Mouse (Mus musculus): ENCODE data around the gene Pxk. TPM values are rescaled to one million over a fixed set of nuclear protein-coding genes. Genes with fewer than 3 reads are reported as not detected.

The Pxk gene
- 30.9 and 31.9 TPM in 2 replicates for polyA plus RNA-seq (2015; fragmentation: Nextera tagmentation; extraction: Ambion mirVana)

DNA sequence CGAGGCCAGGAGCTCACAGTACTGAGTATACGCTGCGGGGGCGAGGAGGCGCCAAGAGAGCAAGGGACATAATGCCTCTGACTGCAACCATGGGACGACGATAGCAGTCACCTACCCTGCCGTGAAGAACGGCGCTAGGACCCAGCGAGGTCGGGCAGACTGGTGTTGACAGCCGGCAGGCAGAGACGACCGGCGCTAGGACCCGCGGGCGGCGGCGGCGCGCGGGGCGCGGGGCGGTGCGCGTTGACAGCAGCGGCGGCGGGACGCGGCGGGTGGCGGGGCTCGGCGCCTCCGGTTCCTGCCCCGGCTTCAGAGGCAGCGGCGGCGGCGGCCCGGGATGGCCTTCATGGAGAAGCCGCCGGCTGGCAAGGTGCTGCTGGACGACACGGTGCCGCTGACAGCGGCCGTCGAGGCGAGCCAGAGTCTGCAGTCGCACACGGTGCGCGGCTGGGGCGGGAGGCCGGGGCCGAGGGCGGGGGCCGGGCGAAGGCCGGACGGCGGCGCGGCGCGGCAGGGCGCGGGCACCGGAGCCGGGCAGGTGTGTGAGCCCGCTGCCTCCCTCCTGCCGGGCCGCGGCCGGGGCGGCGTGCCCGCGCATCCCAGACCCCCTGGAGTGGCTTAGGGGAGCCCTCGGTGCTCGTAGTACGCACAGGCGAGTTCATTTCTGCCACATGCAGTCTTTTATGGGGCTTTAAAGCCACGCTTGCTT lies at the start of gene Pxk:
Gene Pxk (plus strand): TSS at position 234 of the 709 bp plus-strand sequence.
- DNase-seq (ENCODE audit: low spot score) = peak; percentile 91

DNA sequence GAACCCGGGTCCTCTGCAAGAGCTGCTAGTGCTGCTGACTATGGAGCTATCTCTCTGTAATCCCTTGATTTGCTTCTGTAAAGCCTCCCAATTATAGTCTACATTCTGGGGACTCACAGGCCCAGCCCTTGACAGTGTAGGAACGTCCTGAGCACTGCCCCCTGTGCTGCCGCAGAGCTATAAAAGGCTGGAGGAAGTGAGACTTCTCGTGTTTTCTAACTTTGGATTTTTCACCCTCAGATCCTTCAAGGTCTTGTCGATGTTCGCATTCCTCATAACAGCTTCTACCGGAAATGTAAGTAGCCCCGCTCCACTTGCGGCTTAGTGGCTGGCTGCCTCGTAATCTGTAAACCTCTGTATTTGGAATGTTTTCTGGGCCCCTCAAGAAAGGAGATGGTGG lies 48.7 kb upstream of the Pxk start:
- no peak for DNase-seq (ENCODE audit: low spot score)

DNA sequence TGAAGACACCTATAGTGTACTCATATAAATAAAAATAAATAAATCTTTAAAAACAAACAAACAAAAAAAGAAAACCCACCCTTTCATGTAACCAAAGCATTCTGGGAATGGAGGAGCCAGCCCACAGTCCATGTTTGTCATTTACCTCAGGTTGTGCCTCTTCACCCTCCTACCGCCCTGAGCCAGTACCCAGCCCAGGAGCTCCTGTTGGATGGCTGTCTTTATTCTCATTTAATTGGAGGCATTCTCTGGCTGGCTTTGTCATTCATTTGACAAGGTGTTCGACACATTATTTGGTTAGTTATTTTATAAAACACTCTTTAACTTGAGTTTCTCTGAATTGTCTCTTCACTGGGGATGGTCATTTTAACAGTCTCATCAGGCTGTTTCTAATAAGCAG lies 46.1 kb upstream of the Pxk start:
- DNase-seq (ENCODE audit: low spot score) = no peak

DNA sequence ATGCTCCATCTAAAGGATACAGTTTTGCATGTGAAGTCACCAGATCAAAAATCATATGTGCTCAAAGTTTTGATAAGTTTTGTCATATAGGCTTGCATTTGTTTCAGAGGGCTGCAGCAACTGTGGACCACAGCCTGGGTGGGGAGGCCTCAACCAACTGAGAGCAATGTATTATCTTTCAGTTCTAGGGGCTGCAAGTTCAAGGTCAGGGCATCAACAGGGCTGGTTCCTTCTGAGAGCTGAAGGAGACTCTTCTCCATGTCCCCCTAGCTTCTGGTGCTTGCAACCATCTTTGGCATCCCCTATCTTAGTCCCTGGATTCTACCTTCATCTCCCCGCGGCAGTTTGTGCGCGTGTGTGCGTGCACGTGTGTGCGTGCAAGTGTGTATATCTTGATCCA lies 45.4 kb upstream of the Pxk start:
- DNase-seq (ENCODE audit: low spot score) = no peak

DNA sequence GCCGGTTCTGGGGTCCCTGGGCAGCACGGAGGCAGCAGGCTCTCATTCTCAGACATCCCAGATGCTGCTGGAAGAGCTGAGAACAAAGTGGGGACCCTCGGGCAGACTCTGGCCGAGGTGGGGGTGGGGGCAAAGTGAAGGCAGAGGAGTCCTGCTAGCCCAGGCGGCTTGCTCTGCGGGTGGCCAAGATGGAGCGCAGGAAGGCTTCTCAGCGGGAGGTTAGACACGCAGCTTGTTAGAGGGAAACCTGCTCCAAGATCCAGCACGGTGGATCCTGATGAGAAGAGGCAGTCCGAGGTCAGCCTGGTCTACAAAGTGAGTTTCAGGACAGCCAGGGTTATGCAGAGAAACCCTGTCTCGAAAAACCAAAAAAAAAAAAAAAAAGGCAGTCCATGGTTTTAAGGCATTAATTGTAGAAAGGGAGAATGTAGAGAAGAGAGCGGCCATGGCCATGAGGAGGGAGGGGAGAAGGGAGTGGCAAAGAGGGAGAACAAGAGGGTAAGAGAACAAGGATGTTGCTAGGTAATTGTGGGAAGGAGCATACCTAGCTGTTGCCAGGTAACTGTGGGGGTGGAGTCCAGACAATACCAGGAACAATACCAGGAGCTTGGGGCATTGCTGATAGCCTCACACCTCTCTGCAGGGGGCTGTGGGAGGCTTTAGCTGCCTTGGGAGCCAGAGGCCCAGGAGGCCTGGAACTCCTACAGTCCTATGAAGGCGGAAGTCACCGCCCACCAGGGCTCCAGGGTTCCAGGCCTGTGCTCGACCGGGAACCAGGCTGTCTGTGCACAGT lies 43.5 kb upstream of the Pxk start:
- no peak for DNase-seq (ENCODE audit: low spot score)

DNA sequence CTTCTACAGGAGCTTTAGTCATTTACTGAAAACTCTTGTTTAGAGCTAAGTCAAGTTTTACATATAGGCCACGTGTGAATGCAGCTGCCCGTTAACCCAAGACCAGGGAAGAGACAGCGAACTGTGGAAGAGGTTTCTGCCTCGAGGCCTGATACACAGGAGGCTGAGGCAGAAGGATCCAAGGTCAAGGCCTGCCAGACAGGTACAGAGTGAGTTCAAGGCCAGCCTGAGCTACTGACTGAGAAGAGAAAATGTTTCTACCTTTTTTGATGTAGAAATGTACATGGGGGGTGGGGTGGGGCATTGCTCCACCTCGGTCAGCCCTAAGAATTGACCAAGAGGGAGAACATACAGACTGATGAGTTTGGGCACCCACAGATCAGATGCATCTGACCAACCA lies 41.9 kb upstream of the Pxk start:
- DNase-seq (ENCODE audit: low spot score) = no peak

DNA sequence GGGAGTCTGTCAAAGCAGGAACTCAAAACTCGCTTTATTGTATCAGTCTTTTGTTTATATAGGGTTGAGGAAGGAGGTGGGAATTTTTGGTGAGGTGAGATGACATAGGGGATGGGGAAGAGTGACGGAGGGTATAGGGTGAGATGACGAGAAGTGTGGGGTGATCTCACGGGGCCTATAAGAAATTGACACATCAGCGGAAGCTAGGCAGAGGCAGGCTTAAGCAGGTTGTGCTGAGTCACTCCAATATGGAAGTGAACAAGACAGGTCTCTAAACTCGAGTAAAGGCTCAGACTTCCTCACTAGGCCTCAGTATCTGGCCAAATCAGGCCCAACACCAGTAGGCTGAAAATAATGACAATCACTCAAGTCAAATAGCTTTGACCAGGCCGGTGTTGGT lies 38.1 kb upstream of the Pxk start:
- DNase-seq (ENCODE audit: low spot score) = no peak

DNA sequence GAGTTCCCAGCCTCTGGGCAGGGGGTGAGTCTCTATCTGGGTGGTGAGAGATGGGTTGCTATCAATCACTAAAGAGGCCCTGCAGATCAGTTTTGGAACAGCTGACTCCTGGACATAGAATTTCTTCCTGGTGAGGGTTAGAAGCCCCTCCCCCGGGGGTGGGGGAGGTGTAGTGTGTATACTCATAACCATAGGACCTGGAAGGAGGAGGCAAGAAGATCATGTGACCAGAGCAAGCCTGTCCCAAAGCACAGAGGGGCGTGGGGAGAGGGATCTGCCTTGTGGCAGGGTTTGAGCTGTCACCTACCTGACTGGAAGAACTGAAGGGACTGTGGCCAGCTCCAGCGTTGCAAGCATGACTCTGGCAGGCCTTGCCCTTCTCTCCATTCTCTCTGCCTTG lies 35.9 kb upstream of the Pxk start:
- no peak for DNase-seq (ENCODE audit: low spot score)

DNA sequence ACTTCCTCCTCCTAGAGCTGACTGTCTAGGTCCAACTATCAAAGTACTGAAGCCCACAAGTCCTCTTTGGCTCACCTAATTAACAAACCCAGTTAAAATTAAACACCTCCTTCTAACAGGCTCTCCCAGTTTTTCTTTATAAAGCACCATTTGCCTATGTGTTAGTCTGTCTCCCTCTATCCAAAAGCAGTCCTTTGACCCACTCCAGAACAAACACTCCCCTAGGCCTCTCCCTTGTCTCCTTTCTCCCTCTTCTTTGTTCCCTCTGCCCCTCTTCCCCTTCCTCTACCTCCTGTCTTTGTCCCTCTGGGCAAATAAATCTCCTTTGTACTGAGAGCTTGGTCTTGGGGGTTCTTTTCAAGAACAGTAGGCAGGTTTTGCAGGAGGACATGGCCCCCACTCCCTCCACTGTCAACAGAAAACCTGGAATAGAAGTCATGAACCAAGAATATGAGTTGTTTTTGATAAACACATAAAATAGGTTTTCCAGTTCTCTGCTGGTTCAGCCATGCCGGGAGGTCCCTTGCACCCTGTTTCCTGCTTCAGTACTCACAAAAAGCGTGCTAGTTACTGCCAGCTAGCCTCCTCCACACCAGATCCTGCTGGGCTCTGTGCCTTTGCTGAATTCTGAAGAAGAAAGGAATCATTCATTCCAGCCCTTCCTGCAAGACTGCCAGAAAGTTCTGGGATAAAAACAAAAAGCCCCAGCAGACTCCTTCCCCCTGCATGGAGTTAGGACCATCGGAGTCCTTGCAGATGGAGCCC lies 35.3 kb upstream of the Pxk start:
- no peak for DNase-seq (ENCODE audit: low spot score)

DNA sequence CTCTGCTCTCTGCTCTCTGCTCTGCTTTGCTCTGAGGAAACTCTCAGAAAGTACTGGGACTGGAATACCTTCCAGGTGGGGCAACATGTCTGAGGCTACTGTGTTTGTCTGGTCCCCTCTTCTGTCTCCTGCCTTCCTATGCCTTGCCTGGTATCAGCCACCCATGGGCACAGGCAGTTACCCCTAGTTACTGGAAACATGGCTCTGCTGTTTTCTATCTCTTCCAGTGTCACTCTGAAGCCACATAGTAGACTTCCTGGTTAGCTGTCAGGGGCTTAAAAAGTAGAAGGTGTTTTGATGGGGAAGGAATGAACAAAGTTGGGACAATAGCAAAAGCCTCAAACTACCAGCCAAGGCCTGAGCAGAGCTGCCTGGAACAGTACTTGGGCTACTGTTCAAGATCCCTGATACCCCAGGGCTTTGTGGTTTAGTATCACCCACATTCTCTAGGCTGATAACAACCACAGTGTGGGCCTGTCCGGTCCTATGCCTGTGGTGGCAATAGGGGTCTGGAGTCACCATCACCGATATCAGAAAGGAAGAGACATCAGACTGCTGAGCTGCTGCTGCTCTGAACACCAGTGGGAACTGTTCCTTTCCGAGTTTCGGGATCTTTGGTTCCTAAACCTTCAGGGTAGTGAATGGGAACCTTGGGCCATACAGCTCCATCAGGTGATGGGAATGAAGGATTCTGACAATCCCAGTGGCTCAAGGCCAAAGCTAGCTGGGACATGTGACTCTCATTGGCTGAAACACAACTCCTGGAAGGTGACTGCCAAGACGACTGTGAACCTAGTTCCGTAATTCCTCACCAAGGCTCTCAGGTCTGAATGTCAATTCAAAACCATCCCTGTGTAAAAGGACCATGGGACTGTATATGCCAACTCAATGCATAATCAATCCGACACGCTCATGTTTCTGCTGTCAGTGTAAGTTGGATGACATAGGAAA lies 33.9 kb upstream of the Pxk start:
- no peak for DNase-seq (ENCODE audit: low spot score)

DNA sequence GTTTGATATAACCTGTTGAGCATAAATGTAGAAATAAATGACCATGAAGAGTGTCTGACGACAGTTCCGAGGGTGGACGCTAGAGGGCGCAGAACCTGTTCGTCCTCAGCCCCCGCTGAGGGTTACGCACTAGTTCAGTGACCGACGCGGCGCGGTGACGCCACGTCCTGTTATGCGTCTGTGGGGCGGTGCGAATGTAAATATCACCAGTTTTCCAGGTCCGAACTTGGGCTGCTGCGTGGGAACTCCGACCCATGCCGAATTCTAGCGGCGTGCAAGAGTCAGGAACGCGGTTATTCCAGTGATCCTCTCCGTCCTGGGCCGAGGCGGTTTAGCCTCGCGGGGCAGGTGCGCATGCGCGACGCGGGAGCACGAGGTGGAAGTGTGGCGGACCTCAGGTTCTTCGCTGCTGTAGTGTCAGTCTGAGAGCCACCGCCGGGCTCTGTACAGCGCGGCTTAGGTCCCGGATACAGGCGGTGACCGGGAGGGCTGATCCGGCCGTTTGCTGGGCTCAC lies 17.8 kb upstream of the Pxk start, which contains the start of gene Rpp14:
Gene Rpp14 (plus strand): TSS at position 203 of the 515 bp plus-strand sequence.
- DNase-seq (ENCODE audit: low spot score) = peak; percentile 96

DNA sequence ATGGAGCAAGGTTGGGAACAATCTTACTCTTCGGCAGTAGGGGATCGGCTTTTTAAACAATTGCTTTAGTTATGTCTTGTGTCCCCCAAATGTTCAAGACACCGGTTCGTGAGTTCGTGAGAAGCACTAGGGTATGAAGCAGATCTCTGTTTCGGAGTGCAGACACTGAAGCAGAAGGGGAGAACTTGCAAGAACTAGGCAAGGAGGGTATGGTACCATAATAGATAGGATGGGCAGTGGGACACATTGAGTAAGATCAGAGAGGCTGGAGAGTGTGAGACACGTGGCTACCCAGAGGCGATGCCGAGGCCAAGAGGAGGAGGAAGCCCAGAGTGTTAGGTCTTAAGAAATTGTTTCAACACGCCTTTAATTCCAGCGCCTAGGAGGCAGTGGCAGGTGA lies 17.3 kb upstream of the Pxk start:
- DNase-seq (ENCODE audit: low spot score) = no peak

DNA sequence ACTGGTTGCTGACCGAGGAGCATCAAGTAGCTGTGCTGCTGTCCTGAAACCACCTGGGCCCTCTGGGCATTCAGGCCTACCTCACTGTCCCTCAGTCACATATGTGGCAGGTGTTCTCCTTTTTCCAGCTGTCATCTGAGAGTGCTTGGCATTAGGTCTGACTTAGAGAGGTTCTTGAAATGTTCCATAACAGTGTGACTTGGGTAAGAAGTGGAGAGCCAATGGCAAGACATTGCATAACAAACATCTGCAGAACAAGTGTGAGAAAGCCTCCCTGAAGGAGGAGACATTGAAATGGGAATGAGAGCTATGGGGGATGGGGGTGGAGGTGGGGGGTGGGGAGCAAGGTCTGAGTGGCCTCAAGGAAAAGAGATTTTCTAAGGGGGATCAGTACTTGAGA lies 15.1 kb upstream of the Pxk start:
- DNase-seq (ENCODE audit: low spot score) = no peak

DNA sequence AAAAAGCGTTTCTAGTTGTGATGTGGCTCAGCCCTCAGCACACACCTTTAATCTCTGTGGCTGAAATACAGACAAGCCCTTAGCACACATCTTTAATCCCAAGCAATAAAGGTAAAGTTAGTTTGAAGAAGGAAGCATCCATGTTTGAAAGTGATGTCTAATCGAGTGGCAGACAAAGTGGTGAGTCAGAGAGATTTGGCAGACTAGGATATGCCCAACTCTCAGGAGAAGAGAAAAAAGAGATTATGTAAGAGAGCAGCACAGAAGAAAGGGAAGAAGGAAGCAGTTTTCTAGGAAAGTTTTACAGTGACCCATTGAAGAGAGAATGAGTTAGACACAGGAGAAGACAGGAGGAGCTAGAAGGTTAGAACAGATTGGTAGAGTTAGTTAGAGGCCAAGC lies 9.0 kb upstream of the Pxk start:
- no peak for DNase-seq (ENCODE audit: low spot score)

DNA sequence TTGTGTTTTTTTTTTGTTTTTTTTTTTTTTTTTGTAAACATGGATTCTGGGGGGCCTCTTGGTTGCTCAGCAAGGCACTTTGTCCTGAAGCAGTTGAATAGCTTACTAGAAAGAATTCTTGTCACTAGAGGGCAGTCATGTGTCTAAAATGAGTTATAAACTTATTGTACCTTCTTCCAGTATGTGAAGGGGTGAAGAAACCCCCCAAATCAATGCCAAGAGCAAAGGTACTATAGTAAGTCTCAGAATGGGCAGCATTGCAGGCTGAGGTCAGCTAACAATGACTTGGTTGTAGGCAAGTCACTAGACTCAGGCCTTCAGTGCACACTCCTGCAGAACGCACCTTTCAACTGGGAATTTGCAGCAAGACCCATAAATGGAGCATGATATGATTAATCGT lies 5.4 kb upstream of the Pxk start:
- DNase-seq (ENCODE audit: low spot score) = peak; percentile 73

DNA sequence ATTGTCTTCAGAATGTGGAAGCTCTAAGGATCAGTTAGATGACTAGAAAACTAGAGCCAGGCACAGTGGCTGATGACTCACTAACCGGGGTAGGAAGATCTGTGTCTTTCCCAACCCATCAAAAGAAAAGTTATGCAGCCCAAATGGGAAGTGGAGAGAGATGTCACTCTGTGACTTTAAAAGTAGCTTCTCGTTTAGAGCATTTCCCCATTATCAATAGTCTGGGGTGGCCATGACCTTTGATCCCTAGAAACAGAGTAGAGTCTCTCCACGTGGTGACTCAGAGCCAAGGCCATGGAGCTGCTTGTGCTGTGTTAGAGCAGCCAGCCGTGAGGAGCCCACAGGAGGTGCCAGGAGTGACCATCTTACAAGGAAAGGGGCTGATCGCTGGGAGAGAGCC lies 4.6 kb upstream of the Pxk start:
- no peak for DNase-seq (ENCODE audit: low spot score)

DNA sequence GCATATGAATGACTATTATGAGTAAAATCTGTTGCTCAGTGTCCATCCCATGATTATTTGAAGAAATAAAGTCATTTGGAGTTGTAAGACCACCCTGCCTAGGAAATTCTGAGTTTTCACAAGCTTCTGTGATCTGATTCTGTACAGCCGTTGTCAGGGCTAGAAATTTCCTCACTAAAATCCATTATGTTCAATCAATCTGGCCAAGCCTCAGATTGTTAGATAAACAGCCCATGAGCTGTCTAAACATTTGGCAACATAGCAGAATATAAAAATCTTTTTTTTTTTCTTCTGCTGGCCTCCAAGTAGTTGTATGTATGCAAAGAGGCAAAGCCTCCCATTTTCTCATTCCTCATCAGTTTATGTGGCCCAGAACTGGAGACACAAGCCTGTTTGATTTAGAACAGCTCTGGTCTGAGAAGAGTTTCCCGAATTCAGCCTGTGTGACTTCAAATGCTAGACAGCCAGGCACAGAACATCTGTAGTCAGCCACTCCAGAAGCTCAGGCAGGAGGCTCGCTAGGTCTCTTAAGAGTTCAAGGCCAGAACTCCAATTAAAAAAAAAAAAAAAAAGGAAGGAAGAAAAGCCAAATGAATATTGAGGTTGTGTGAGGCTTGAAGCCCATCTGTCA lies 3.0 kb upstream of the Pxk start:
- DNase-seq (ENCODE audit: low spot score) = no peak

DNA sequence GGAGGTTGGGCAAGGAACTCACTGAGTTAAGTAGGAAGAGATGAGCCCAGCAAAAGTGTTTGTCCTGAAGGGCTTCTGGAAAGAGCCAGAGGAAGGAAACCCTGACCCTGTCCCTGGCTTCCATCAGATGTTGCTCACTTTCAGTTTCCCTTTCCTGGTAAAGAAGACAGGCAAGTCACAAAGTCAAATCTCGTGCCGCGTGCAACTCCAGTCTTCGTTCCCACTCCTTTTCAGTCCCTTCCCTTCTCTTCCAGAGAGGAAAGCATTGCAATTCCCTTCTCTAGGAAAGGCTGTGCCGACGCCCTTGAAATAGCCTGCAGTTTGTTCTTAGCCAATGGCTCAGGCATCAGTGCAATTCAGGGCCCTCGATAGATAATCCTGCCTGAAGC lies 2.5 kb upstream of the Pxk start:
- no peak for DNase-seq (ENCODE audit: low spot score)

DNA sequence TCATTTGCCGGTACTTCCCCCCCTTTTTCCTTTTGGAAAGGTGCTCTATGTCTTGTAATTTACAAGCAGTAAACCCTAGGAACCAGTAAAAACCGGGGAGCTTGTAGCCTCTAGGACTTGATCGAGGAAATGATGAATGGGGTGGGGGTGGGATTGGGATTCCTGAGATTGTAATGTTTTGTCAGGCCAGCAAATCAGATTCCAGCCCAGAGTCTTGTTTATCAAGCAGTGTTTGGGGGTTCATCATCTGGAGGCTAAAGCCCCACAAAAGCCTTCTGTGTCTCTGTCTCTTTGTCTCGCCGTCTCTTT lies 630 bp downstream of the Pxk start:
- no peak for DNase-seq (ENCODE audit: low spot score)

DNA sequence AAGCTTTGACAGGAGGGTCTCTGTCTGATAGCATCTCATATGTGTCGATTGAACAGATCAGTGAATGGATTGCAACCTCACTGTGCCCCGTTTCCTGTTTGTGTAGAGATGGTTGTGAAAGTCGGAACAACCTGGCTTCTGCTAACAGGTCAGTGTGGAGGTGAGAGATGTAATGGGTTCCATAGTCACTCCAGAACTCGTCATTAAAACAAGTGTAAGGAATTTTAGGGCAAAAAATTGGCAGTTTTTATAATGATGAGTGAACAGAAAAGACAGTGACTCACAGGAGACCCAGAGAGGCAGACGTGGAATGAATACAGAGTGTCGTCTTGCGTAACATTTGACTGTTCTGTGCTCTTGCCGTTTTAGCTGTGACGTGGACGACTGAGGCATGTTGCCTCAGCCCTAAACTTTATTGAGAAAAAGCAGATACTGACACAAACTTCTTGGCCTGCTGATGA lies 1.6 kb downstream of the Pxk start:
- DNase-seq (ENCODE audit: low spot score) = peak; percentile 17

Data from thymus, postnatal 0 days (tissue).